Mouse (Mus musculus) NIH3T3 (cell line): Measurements from ENCODE around the gene Sema5b.

Source experiments
- DNase-seq: peaks from one replicate; pipeline ENCODE4 v3.0.0-alpha.2; 2012; ENCODE audit warnings: low read depth

Gene Sema5b

DNA sequence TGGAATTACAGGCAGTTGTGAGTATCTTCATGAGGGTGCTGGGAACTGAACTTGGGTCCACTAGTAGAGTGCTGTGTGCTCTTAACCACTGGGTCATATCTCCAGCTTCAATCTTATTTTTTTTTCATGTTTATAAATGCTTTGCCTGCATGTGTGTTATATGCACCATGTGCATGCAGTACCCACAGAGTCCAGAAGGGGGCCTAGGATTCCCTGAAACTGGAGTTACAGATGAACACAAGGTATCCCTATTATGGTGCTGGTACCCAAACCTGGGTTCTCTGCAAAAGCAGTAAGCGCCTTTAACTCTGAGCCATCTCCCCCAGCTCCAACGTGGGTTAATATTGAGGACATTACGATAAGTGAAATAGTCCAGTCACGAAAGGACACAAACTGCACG lies 52.5 kb downstream of the Sema5b start:
- DNase-seq = no peak

- DNase-seq = no peak
Observed at GRCm38 (mm10) chr16:35596241-35596640, 55.3 kb downstream of the Sema5b start.

DNA sequence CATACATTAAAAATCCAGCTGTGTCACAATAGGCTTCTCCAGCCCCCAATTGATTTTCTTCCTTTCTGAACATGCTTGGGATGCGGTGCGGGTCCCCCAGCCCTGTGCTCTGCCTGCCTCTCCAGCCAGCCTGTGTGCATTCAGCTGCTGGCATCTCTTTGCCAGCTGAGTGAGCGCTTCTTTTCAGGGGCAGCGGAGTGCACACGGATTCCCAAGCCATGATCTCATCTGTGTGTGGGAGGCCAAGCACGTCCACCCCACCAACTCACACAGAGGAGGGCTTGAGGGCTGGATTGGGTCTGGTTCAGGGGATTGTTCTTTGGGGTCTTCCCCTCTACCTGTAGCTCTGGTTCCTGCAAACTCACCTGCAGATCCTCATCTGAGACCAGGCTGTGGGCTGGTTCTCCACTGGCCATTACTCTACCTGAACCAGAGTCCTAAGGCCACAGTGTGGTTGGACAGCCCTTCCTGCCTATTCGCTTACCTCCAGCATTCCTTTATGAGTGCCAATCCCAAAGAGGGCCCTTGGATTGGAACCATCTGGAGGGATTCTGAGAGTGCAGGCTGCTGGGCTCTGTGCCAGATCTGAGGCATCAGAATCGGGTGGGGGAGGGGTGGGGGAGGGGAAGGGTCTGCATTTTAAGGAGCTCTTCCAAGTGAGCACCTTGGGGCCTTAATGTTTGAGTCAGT lies 55.9 kb downstream of the Sema5b start:
- peak; percentile 66 for DNase-seq

GRCm38 (mm10) chr16:35597991-35598390 lies 57.0 kb downstream of the Sema5b start:
- no peak for DNase-seq

- DNase-seq = no peak
Observed at GRCm38 (mm10) chr16:35598802-35599201, 57.9 kb downstream of the Sema5b start.

- no peak for DNase-seq
Observed at GRCm38 (mm10) chr16:35600282-35600681, 59.3 kb downstream of the Sema5b start.

DNA sequence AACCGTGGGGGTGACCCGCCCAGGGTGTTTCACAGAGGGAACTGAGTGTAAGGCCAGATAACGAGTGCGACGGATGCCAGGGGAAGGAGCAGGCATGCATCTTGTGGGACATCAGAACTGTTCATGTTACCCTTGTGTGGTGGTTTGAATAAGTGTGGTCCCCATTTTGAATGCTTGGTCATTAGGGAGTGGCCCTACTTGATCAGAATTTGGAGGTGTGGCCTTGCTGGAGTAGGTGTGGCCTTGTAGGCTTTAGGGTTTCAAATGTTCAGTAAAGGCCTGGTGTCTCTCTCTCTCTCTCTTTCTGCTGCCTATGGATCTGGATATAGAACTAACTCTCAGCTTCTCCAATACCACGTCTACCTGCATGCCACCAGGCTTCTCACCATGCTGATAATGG lies 60.5 kb downstream of the Sema5b start:
- no peak for DNase-seq

DNA sequence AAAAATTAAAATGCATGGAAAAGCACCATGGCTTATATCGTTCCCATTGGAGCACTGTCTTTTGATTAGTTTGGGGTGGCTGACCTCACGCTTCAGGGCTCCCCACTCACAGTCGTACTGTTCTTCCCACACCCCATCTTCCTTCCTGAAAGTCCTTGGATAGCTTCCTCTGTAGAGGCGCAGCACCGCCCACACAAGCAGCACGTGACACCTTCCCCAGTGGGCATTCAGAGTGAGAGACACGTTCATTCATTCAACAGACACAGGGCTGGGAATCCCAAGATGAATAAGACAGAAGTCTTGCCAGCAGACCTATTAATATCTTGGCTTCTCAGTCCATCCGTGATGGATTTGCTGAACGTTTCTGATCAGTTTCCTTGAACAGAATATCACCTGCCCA lies 61.6 kb downstream of the Sema5b start:
- no peak for DNase-seq

- DNase-seq = no peak
Observed at GRCm38 (mm10) chr16:35603729-35604522, 63.0 kb downstream of the Sema5b start.

DNA sequence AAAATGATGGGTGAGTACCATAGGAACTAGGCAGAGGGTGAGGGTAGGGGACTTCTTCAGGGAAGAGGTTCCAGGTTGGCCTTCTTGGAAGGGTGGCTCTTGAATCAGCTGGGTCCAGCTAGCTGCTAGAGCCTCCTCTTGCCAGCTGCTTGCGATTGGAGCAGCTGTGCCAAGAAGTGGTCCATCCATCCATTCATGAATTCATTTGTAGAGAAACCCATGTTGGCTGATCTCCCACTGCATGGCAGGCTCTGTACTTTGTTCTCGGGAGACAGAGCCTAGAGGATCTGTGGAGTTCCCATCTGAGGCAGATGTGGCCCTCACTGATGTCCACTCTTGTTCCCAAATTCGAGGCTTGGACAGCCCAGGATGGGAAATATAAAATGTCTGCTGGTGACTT lies 66.3 kb downstream of the Sema5b start:
- DNase-seq = no peak

DNA sequence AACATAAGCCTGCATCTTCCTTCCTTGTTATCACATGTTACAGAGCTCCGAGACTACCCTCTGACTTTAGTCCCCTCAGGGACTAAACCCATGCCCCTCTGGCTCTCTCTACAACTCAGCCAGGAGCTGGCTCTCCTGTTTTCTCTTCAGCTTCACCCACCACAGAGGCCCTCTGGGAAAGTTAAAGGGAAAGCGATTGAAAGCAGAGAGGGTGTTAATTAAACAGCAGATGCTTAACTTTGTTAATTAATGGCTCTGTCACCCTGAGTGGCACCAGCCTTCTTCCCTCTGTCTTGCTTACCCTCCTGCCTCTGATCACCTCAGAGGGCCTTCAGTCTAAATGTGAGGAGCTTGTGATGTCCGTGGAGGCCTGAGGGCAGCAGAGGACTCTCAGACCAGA lies 67.3 kb downstream of the Sema5b start:
- no peak for DNase-seq

DNA sequence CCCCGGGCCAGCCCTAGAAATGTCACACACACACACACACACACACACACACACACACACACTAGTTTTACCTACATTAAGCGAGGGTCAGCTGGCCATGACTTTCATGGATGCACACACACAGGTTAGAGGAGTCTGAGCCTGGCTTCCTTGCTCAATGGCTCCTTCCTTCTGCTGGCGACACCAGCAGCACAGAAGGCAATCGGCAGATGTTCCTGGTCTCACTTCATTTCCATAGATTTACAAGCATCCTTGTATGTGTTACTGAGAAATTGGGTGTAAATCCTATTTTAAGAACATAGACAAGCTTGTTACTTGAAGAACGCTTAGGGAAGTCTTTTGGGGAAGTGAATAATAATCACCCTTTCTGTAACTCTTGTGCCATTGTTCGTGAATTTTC lies 68.6 kb downstream of the Sema5b start:
- DNase-seq = no peak

GRCm38 (mm10) chr16:35613851-35614804 lies 73.2 kb downstream of the Sema5b start:
- peak; percentile 25 for DNase-seq

- DNase-seq = no peak
Observed at GRCm38 (mm10) chr16:35617732-35618131, 76.8 kb downstream of the Sema5b start.

DNA sequence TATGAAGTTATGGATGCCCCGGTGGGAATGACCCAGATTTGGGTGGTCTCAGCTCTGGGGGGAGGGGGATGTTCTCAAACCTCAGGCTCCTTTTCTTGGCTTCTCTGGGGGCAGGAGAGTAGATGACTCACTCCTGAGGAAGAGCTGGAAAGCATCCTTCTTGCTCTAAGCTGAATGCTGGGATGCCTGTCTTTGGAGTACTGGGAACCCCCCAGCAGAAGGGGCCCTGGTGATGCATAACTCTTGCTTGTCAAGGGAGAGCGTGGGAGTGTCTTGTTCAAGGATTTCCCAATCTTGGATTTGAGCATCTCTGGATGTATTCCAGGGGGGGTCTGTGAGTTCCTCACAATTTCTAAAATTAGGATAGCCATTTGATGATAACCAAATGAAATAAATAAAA lies 82.1 kb downstream of the Sema5b start:
- DNase-seq = no peak

DNA sequence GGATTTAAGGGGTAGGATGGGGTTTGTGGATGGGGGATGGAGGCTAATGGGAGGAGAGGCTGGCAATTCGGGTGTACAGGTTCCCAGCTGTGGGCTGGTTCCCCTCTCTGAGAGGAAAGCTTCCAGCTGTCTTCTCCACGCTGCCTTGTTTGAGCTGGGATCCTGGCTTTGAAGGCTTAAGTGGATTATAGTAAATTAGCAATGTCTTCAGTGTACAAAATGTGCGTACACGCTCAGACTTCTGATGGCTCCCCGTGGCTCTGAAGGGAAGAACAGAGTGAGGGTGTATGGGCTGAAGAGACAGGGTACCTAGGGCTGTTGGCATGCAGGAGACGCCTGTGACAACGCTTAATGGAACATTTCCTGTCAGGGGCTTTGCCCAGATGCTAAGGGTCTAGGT lies 83.0 kb downstream of the Sema5b start:
- DNase-seq = no peak

DNA sequence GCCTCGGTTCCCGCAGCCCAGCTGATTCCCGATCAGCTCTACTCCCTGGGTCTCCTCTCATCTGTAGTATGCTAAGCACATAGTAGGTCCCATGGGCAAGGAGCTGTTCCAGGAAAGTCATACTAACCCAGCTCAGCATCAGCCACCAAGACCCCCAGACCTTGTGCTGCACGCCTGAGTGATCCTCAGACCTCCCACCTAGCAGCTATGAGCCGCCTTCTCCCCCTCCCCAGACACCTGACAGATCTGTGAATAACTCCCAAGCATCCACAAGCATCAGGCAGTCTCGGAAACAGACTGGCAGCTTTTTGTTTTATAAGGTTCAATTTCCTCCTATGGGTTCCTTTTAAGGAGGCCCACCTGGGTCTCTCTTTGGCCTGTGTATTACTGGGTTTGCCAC lies 83.9 kb downstream of the Sema5b start:
- no peak for DNase-seq

DNA sequence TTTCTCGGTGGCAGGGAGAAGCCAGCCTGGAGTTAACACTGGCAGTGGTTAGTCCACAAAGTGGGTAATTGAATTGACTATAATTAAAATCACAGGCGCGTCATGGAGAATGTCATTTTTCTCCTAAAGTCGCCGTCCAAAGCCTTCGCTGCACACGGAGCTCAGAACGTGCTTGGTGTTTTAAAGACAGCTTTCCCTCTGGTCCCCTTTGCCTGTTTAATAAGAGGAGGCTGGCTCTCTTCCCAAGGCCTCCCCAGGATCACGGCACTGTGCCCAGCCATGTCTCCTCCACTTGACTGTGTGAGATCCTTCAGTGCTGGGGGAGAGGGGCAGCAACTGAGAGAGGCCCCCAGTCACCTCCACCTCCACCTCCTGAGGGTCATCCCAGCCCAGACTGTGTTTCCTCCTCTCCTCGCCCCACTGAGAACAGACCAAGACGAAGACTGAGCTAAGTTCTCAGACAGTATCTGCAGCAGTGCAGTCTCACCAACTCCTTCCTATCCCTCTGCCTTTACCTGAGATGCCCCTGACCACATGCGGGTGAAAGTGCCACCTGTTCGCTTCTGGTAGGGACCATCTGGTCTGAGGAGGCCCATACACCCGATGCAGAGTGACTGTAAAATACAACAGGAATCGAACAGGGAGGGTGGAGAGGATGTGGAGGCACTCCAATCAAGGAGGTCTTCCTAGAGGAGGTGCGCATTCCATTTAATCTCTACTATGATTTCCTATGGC lies 84.5 kb downstream of the Sema5b start:
- no peak for DNase-seq

GRCm38 (mm10) chr16:35627992-35628607 lies 87.2 kb downstream of the Sema5b start:
- peak; percentile 81 for DNase-seq

GRCm38 (mm10) chr16:35630470-35631183 lies 89.7 kb downstream of the Sema5b start:
- peak; percentile 60 for DNase-seq

GRCm38 (mm10) chr16:35633058-35633457 lies 92.1 kb downstream of the Sema5b start:
- DNase-seq = peak; percentile 56
